Mouse (Mus musculus) small intestine, adult 2 months (tissue): ENCODE data around the gene Efna1.

Experiments
- CTCF ChIP-seq: fragments of 200-500 bp; IDR thresholded peaks from 2 replicates; pipeline ENCODE4 v1.5.1; 2012; ENCODE audit warnings: low read depth, mild to moderate bottlenecking, control low read depth, inconsistent platforms, low read length, moderate library complexity, mixed read lengths; ENCODE audit not compliant: insufficient replicate concordance, insufficient read length; ENCODE audit errors: extremely low read depth
- POLR2A ChIP-seq: fragments of 200-500 bp; IDR thresholded peaks from 2 replicates; pipeline ENCODE4 v1.6.1; 2012; ENCODE audit warnings: low read depth, mild to moderate bottlenecking, control low read depth, inconsistent platforms, low read length, moderate library complexity

GRCm38 (mm10) chr3:89245688-89246171, 35.2 kb downstream of the Efna1 start, which contains the start of gene Krtcap2:
- TF ChIP-seq CTCF: no peak; the same call in 1 of the 2 replicates
- no peak for TF ChIP-seq POLR2A
